Mouse (Mus musculus): ENCODE measurements around the gene Vhl. TPM values are rescaled to one million over a fixed set of nuclear protein-coding genes. Genes with fewer than 3 reads are reported as not detected.

Gene Vhl
- polyA plus RNA-seq, 1 experiment = 22.0 TPM

GRCm38 (mm10) chr6:113586466-113587183, 37.1 kb upstream of the Vhl start:
- Histone ChIP-seq H3K4me1 (ENCODE audit: control insufficient read depth, insufficient read depth, low read length) (no peaks in the 10 kb centered on the region), H3K27ac (ENCODE audit: insufficient read depth, low read length) (no peak overlapping the region), H3K9ac (ENCODE audit: low read depth, poor library complexity, severe bottlenecking) (no peak overlapping the region), H3K36me3 (ENCODE audit: control insufficient read depth, insufficient read depth, low read length, poor library complexity, severe bottlenecking) (peaks cover 26% of the 10 kb centered on the region), H3K4me3 (ENCODE audit: low read depth, low read length) (no peak overlapping the region), H3K9me3 (replicated peaks; ENCODE audit: control insufficient read depth, insufficient read depth, low read length, poor library complexity, severe bottlenecking) (no peaks in the 10 kb centered on the region), H3K27me3 (ENCODE audit: control insufficient read depth, insufficient read depth, low read length, poor library complexity, severe bottlenecking) (no peaks in the 10 kb centered on the region)
- TF ChIP-seq POLR2A (IDR thresholded peaks at IDR 0.05; ENCODE audit: insufficient read depth, low read length) (no peak), EP300 (IDR thresholded peaks at IDR 0.05; ENCODE audit: insufficient read depth, low read depth, low read length) (no peak)

GRCm38 (mm10) chr6:113592637-113593036, 31.1 kb upstream of the Vhl start:
- H3K9me3 ChIP-seq (replicated peaks; ENCODE audit: control insufficient read depth, insufficient read depth, low read length, poor library complexity, severe bottlenecking) = no peaks in the 10 kb centered on the region
- H3K9ac ChIP-seq (ENCODE audit: low read depth, poor library complexity, severe bottlenecking) = no peak overlapping the region
- H3K27me3 ChIP-seq (ENCODE audit: control insufficient read depth, insufficient read depth, low read length, poor library complexity, severe bottlenecking) = no peaks in the 10 kb centered on the region
- no peak overlapping the region for H3K4me3 ChIP-seq (ENCODE audit: low read depth, low read length)
- H3K4me1 ChIP-seq (ENCODE audit: control insufficient read depth, insufficient read depth, low read length) = no peaks in the 10 kb centered on the region
- no peak overlapping the region for H3K27ac ChIP-seq (ENCODE audit: insufficient read depth, low read length)
- H3K36me3 ChIP-seq (ENCODE audit: control insufficient read depth, insufficient read depth, low read length, poor library complexity, severe bottlenecking) = peaks cover 21% of the 10 kb centered on the region
- no peak for TF ChIP-seq POLR2A (IDR thresholded peaks at IDR 0.05; ENCODE audit: insufficient read depth, low read length)
- no peak for TF ChIP-seq CTCF (IDR thresholded peaks at IDR 0.05; ENCODE audit: low read depth, low read length)
- no peak for TF ChIP-seq EP300 (IDR thresholded peaks at IDR 0.05; ENCODE audit: insufficient read depth, low read depth, low read length)

DNA sequence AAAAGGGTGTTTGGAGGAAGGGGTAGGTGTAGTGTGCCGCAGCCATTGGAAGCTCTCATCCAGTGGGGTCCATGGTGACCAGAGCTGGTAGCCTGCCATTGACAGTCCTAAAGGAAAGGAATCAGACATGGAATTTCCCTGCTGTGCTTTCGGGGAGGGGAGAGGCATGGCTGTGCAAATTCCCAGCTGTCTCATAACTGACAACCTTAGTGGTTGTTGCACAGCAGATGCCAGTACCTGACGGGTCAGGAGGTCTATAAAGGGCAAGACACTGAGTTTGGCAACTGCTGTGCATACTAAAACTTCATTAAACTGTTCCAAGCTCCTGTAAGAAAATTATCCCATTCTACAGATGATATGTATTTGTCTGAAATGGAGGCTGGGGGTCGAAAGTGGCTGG, 25.8 kb upstream of the Vhl start:
- no peak for TF ChIP-seq CTCF (IDR thresholded peaks at IDR 0.05; ENCODE audit: low read depth, low read length)
- TF ChIP-seq EP300 (IDR thresholded peaks at IDR 0.05; ENCODE audit: insufficient read depth, low read depth, low read length) = no peak
- TF ChIP-seq POLR2A (IDR thresholded peaks at IDR 0.05; ENCODE audit: insufficient read depth, low read length) = no peak
- no peak overlapping the region for H3K4me3 ChIP-seq (ENCODE audit: low read depth, low read length)
- no peaks in the 10 kb centered on the region for H3K9me3 ChIP-seq (replicated peaks; ENCODE audit: control insufficient read depth, insufficient read depth, low read length, poor library complexity, severe bottlenecking)
- H3K9ac ChIP-seq (ENCODE audit: low read depth, poor library complexity, severe bottlenecking) = no peak overlapping the region
- no peaks in the 10 kb centered on the region for H3K4me1 ChIP-seq (ENCODE audit: control insufficient read depth, insufficient read depth, low read length)
- peaks cover 8% of the 10 kb centered on the region for H3K36me3 ChIP-seq (ENCODE audit: control insufficient read depth, insufficient read depth, low read length, poor library complexity, severe bottlenecking)
- H3K27ac ChIP-seq (ENCODE audit: insufficient read depth, low read length) = no peak overlapping the region
- H3K27me3 ChIP-seq (ENCODE audit: control insufficient read depth, insufficient read depth, low read length, poor library complexity, severe bottlenecking) = no peaks in the 10 kb centered on the region

DNA sequence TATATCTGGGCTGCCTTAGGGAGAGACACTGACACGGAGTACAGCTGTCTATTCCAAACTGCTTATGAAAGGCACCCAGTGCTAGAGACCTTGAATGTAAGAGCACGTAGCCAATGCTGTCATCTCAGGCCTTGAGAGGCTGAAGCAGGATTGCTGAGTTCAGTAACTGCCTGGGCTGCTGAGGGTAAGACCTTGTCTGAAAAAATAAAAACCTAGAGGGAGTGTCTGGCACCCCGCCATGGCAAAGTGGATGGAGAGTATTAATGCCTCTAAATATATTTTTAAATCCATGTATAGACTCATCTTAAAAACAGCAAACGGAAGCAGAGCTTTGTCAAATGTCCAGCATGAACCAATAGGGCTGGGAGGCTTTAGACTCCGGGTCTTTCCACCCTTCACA, 23.9 kb upstream of the Vhl start:
- no peaks in the 10 kb centered on the region for H3K4me1 ChIP-seq (ENCODE audit: control insufficient read depth, insufficient read depth, low read length)
- H3K9ac ChIP-seq (ENCODE audit: low read depth, poor library complexity, severe bottlenecking) = peak overlapping the region; percentile 51

DNA sequence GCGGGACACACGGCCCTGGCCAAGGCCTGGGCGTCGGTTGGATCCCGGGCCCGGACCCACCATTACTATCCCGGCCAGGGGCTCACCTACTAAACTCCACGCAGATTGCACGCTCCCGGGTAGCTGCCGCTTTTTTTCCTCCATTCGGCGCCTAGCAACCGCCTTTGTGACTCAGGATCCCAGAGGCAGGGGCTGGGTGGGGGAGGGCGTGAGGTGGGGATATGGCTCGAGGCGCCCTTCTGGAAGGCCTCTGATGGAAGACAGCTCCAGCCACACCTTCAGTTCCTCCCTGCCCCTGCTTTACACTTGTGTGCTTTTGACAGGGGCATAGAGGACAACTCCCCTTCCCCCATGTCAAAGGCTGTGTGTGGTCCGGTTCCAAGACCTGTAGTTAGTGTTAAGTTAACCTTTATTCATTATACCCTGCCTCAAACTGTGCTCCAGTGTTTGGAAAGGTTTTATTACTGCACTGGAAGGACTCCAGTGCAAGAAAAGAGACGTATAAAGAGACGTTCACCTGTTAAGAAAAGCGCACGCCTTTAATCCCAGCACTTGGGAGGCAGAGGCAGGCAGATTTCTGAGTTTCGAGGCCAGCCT, 23.1 kb upstream of the Vhl start, which contains the start of gene Fancd2os:
Gene Fancd2os (minus strand): TSS at position 173 of the 597 bp plus-strand sequence.
- Histone ChIP-seq H3K9me3 (replicated peaks; ENCODE audit: control insufficient read depth, insufficient read depth, low read length, poor library complexity, severe bottlenecking) (no peaks in the 10 kb centered on the region), H3K9ac (ENCODE audit: low read depth, poor library complexity, severe bottlenecking) (peak within 1 kb of the TSS; percentile 51), H3K36me3 (ENCODE audit: control insufficient read depth, insufficient read depth, low read length, poor library complexity, severe bottlenecking) (peaks cover 6% of the 10 kb centered on the region), H3K27me3 (ENCODE audit: control insufficient read depth, insufficient read depth, low read length, poor library complexity, severe bottlenecking) (no peaks in the 10 kb centered on the region), H3K27ac (ENCODE audit: insufficient read depth, low read length) (peak within 1 kb of the TSS; percentile 71), H3K4me1 (ENCODE audit: control insufficient read depth, insufficient read depth, low read length) (no peaks in the 10 kb centered on the region), H3K4me3 (ENCODE audit: low read depth, low read length) (peak within 1 kb of the TSS; percentile 10; the same call in 1 of the 2 replicates)
- no peak for TF ChIP-seq CTCF (IDR thresholded peaks at IDR 0.05; ENCODE audit: low read depth, low read length)
- 0 out of 2 replicates have a peak, but pooled peaks have one; percentile 56 for TF ChIP-seq EP300 (IDR thresholded peaks at IDR 0.05; ENCODE audit: insufficient read depth, low read depth, low read length)
- no peak for TF ChIP-seq POLR2A (IDR thresholded peaks at IDR 0.05; ENCODE audit: insufficient read depth, low read length)

More for the DNA sequence above, 23.9 kb upstream of the Vhl start:
- Histone ChIP-seq H3K9me3 (replicated peaks; ENCODE audit: control insufficient read depth, insufficient read depth, low read length, poor library complexity, severe bottlenecking) (no peaks in the 10 kb centered on the region), H3K27me3 (ENCODE audit: control insufficient read depth, insufficient read depth, low read length, poor library complexity, severe bottlenecking) (no peaks in the 10 kb centered on the region), H3K36me3 (ENCODE audit: control insufficient read depth, insufficient read depth, low read length, poor library complexity, severe bottlenecking) (peaks cover 8% of the 10 kb centered on the region), H3K4me3 (ENCODE audit: low read depth, low read length) (no peak overlapping the region), H3K27ac (ENCODE audit: insufficient read depth, low read length) (peak overlapping the region; percentile 62; the same call in 1 of the 2 replicates)
- no peak for TF ChIP-seq POLR2A (IDR thresholded peaks at IDR 0.05; ENCODE audit: insufficient read depth, low read length)
- no peak for TF ChIP-seq EP300 (IDR thresholded peaks at IDR 0.05; ENCODE audit: insufficient read depth, low read depth, low read length)
- no peak for TF ChIP-seq CTCF (IDR thresholded peaks at IDR 0.05; ENCODE audit: low read depth, low read length)

GRCm38 (mm10) chr6:113602821-113603220, 20.9 kb upstream of the Vhl start:
- Histone ChIP-seq H3K4me3 (ENCODE audit: low read depth, low read length) (no peak overlapping the region), H3K9ac (ENCODE audit: low read depth, poor library complexity, severe bottlenecking) (no peak overlapping the region), H3K36me3 (ENCODE audit: control insufficient read depth, insufficient read depth, low read length, poor library complexity, severe bottlenecking) (0 out of 2 replicates have a peak, but pooled peaks cover 2% of the 10 kb centered on the region), H3K27me3 (ENCODE audit: control insufficient read depth, insufficient read depth, low read length, poor library complexity, severe bottlenecking) (no peaks in the 10 kb centered on the region), H3K4me1 (ENCODE audit: control insufficient read depth, insufficient read depth, low read length) (no peaks in the 10 kb centered on the region), H3K27ac (ENCODE audit: insufficient read depth, low read length) (no peak overlapping the region), H3K9me3 (replicated peaks; ENCODE audit: control insufficient read depth, insufficient read depth, low read length, poor library complexity, severe bottlenecking) (no peaks in the 10 kb centered on the region)
- TF ChIP-seq POLR2A (IDR thresholded peaks at IDR 0.05; ENCODE audit: insufficient read depth, low read length) = no peak
- no peak for TF ChIP-seq EP300 (IDR thresholded peaks at IDR 0.05; ENCODE audit: insufficient read depth, low read depth, low read length)
- no peak for TF ChIP-seq CTCF (IDR thresholded peaks at IDR 0.05; ENCODE audit: low read depth, low read length)
